Mouse (Mus musculus) thymus, postnatal 0 days (tissue): ENCODE results near the gene Gnb1. TPM values are rescaled to one million over a fixed set of nuclear protein-coding genes. Genes with fewer than 3 reads are reported as not detected.
"Not testable (repeated sequence)": the region's sequence is repeated elsewhere in the genome, so short reads cannot be mapped to it uniquely, and the experiment has no call there.

Experiments used
- DNase-seq: peaks from one replicate; pipeline ENCODE4 v3.0.0-alpha.2; 2015; ENCODE audit warnings: low spot score
- polyA plus RNA-seq: library from polyadenylated mRNA; unstranded; fragments of >200 nt; fragmentation: Nextera tagmentation; extraction: Ambion mirVana; gene quantifications from 2 replicates; pipeline ENCODE4 v1.2.1, GENCODE M21; 2015

Gene Gnb1
- polyA plus RNA-seq, 1 experiment from 2014 or later: 312 TPM

DNA sequence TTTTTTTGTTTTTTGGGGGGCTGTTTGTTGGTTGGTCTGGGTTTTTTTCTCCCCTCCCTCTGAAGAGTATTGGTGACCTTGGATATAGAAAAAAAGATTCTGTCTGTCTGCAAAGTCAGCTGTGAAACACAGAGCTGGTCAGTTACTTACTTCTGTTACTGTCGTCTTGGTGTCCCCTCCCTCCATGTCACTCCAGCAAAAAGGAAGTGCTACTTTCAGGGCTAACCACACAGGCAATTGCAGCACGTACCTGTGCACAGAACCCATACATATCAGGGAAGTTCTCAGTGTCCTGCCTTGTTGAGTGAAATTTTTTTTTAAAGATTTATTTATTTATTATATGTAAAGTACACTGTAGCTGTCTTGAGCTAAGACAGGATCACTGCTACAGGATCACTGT lies 59.3 kb downstream of the Gnb1 start:
- no peak for DNase-seq

DNA sequence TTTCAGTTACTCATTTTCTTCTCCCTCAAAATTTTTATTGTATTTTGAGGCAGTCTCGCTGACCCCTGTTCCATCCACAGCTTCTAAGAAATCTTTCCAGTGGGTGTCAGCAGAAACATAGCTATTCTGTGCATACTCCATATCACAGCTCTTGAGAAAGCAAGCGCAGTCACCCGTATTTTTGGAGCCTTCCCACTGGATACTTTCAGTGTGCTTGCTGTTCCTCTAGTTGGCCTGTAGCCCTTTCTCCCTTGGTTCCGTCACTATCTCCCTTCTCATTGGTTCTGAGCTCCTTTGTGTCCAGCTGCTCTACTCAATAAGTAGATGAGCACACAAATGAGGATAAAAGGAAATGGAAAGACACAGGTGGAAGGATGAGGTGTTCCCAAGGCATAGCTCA lies 59.9 kb downstream of the Gnb1 start:
- DNase-seq: no peak

DNA sequence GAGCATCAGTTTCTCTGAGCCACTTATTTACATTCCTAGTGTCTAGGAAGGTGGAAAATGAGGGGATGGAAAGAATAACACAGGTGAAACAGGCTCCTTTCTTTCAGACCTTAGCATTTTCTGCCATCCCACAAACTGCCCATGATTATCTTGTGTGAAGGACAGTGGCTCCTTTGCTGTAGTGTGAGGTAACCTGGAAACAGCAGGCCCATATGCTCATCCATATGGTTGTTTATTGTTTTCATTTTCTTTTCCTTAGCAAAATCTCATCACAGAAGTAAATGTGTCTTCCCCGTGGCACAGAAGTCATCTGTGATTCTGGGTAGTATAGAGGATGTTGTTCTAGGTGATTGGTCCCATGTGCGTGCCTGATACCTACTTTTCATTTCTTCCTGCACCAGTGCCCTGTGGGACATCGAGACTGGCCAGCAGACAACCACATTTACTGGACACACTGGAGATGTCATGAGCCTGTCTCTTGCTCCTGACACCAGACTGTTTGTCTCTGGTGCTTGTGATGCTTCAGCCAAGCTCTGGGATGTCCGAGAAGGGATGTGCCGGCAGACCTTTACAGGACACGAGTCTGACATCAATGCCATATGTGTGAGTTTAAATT lies 61.9 kb downstream of the Gnb1 start:
- DNase-seq: no peak

DNA sequence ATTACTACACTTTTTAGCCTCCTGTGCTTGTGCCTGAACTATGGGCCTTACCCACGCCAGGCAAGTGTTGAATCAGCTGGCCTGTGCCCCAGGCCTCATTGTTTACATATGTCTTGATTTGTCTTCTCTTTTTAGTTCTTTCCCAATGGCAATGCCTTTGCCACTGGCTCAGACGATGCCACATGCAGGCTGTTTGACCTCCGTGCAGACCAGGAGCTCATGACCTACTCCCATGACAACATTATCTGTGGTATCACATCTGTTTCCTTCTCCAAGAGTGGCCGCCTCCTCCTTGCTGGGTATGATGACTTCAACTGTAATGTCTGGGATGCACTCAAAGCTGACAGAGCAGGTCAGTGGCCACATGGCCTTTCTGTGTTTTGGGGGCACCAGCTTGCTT lies 63.7 kb downstream of the Gnb1 start:
- no peak for DNase-seq

GRCm38 (mm10) chr4:155555464-155555863 lies 64.3 kb downstream of the Gnb1 start:
- DNase-seq: no peak

- DNase-seq: no peak
These were observed 68.3 kb downstream of the Gnb1 start for GRCm38 (mm10) chr4:155559454-155559853.

GRCm38 (mm10) chr4:155560932-155561331 lies 69.8 kb downstream of the Gnb1 start:
- DNase-seq: no peak

DNA sequence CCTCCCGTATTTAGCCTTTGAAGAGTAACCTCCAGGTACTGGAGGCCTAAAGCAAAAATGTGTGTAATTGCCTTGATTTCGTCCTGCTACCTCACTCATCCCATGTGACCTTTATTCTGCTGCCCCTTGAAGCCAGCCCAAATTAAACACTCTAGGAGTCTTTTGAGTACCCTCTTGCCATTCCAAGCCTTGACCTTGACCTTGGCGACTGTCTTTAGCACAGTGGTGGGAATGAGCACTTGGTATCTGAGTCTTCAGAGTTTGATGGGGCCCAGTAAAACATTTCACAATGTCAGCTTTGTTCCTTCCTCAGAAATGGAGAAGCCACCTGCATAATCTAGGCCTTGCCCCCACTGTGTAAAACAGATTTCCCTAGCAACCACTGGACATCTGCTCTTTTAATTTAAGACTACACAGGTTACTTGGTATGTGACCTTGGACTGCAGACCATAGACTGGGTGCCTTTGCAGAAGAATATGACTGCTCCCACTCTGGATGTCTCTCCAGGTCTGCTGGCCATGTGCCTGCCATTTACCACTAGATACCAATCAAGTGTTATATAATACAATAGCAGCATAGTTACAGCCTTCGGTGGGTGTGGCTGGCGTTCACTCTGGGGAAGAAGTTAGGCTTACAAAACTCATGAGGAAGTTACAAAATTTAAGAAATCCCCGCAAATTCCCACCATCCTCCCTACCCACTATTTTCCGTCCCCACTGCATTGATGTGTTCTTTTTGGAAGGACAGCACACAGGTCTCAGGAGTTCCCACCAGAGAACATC lies 70.7 kb downstream of the Gnb1 start, which contains the start of gene Nadk:
TSS of gene Nadk (plus strand) at position 718 of the 782 bp plus-strand sequence.
- no peak for DNase-seq

DNA sequence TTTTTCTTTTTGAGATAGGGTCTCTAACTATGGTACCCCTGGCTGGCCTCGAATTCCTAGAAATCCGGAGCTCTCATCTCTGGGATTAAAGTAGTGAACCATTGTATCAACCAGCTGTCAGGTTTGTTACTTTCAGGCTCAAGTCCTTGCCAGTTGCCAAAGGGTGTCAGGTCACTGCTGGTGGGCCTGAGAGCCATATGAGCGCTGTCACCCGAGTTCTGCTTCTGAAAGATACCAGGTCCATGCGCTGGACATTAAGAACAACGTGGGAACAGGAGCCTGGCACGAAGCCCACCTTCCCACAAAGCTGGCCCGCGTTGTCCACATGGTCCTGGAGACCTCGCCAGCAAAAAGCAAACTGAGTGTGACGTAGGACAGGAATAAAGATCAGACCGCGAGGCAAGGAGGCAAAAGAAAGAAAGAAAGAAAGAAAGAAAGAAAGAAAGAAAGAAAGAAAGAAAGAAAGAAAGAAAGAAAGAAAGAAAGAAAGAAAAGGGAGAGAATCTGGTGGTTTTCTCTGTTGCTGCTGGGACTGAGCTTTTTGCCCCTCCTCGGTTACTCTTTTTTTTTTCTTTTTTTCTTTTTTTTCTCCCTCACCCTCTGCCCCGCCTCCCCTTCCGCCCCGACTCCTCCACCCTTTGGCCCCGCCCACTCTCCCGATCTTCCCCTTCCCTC lies 71.7 kb downstream of the Gnb1 start:
- peak; percentile 9 for DNase-seq

DNA sequence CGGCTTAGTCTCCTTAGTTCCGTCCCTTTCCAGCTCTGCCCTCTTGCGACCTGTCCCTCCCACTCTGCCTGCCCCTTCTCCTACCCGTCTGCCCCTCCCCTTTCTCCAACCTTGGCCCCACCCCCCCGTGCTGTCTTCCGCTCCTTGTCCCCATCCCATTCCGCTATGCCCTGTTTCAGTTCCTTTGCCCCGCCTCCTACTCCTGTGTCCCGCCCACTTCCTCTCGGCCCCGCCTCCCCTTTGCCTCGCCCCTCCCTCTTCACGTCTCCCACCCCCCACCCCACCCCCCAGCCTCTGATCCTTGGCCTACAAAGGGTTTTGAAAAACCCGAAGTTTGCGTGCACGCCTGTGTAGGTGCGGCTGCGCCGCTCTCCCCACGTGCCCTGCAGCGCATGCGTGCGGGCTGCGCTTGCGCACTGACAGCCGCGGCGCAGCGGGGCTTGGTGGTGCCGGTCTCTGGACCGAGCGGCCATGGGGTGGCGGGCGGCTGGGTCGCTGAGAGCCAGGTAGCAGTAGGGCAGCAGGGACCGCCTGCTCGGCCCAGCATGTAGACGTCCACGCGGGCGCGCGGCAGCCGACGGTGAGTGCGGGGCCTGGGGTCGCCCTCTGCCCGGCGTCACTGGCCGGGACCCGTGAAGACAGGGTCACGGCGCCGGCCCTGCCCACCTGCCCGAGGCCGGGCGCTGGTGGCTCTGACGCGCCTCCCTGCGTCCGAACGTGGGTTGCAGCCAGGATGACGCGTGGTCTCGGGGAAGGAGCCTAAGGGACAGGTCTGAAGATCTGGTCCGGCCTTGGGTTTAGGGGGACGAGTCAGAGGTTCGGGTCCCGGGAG lies 72.5 kb downstream of the Gnb1 start:
- DNase-seq: peak; percentile 97

DNA sequence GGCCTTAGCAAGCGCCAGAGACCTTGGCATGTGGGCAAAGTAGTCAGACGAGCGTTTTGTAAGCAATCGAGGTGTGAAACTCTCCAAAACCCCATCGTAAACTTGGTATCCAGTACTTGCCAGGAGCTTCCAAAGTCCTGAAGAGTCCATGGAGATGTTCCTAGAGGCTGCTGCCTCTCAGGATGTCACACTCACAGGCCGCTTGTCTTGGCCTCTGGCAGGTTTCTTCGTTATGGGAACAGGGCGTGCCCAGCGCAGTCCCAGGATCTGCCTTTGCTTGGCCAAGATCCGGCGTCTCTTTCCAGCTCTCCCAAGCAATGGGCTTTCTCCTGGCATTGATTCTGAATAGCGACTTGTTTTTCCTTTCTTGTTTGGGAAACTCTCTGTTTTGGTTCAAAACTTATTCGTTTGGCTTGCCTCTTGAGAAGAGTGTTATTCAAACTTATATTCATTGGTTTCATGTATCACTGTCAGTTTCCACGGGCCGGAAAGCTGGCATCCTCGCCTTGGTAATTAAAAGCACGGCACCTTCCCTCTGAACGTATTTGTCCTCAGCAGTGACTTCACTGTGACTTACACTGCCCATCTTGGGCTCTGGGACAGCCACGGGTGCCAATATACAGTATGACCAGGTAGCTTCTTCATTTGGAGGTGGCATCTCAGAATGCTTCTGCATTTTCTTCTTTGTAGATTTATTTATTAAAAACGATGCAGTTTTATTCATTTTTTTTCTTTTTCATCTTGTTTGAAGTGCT lies 73.3 kb downstream of the Gnb1 start:
- no peak for DNase-seq

DNA sequence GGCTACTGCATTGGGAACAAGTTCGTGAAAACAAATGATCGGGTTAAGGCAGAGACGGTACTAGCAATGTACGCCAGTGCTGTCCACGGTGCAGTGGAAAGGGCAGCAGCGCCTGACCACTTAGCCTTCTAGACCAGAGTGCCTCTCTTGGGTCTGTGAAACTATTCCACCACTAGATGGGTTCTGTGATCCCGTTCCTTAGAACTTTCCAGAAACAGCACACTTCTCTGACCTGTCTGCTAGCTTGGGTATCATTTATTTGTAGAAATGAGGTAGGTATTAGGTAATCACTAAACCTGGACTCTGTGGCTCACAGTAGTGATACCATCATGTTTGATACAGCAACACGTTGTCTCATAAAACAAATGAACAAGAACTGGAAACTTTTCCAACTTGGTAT lies 75.4 kb downstream of the Gnb1 start:
- no peak for DNase-seq

DNA sequence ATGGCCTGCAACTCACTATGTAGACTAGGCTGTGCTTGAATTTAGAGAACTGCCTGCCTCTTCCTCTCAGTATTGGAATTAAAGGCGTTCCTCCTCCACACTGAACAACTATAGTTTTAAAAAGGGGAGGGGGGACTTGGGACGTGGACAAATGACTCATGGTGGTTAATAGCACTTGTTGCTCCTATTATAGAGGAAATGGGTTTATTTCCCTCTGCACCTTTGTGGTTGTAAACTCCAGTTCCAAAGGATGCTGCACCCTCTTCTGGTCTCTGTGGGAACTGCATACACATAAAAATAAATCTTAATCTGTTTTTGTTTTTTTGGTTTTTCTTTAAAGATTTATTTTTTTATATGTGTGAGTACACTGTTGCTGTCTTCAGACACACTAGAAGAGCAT lies 77.0 kb downstream of the Gnb1 start:
- peak; percentile 47 for DNase-seq

GRCm38 (mm10) chr4:155568632-155569370 lies 77.6 kb downstream of the Gnb1 start:
- no peak for DNase-seq

GRCm38 (mm10) chr4:155569818-155570217 lies 78.7 kb downstream of the Gnb1 start:
- DNase-seq: no peak

DNA sequence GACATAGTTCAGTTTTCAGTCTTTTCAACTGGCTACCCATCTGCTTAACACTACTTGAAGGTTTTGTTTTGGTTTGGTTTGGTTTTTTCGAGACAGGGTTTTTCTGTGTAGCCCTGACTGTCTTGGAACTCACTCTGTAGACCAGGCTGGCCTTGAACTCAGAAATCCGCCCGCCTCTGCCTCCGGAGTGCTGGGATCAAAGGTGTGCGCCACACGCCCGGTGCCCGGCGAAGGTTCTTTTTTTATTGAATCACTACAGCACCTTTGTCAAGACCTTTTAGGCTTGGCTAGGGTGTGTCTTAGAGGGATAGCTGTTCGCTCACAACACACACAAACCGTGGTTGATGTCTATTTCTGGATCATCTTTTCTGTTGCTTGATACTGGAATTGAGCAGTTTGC lies 79.2 kb downstream of the Gnb1 start:
- DNase-seq: not testable (repeated sequence)

- no peak for DNase-seq
These were observed 80.3 kb downstream of the Gnb1 start for GRCm38 (mm10) chr4:155571442-155571841.

- no peak for DNase-seq
These were observed 82.0 kb downstream of the Gnb1 start for GRCm38 (mm10) chr4:155573155-155573554.

DNA sequence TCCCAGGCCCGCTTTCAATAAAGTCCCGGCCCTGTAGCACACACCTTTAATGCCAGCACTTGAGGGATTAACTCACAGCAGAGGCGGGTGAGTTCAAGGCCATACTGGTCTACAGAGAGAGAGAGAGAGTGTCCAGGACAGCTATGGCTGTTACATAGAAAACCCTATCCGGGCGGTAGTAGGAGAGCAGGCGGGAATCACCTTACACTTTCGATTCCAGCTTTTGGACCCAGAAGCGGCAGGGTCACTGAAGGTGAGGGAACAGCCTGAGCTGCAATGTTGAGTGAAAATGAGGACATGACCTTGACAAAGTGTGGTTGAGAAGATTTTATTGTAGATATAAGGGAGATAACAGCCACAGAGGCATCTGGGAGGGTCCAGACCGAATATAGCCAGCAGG lies 82.7 kb downstream of the Gnb1 start:
- no peak for DNase-seq

- DNase-seq: no peak
These were observed 83.8 kb downstream of the Gnb1 start for GRCm38 (mm10) chr4:155574931-155575330.
